ENCODE assay signal across 16 mouse cellular contexts in genomic region chr13:70746294-70747008, GRCm38 (mm10).
DNase-seq lines count a peak whose midpoint lies in the region; ATAC-seq and TF ChIP-seq lines count a peak whose summit lies in the region.
"Had no signal": no experiment of that assay in that cellular context is flagged by ENCODE, and none has a peak within 500 bp of the region (broad histone marks: within the 10 kb centered on the region; RNA-seq: fewer than 3 reads in every experiment).

No protein-coding gene starts in this region.

- ATAC-seq in kidney, embryonic 15.5 days (replicated peaks; ENCODE audit: low FRiP score), result 0 out of 2 replicates have a peak, but pooled peaks have one; percentile 38
- peak; percentile 88 for ATAC-seq in embryonic facial prominence, embryonic 12.5 days (ENCODE audit: insufficient number of reproducible peaks, insufficient read depth, low FRiP score, low TSS enrichment)
- ATAC-seq in limb, embryonic 13.5 days (ENCODE audit: low FRiP score, low read depth), result peak; percentile 79
- ATAC-seq: hindbrain, embryonic 16.5 days had no signal

- no peak overlapping the region for H3K27ac ChIP-seq in kidney, embryonic 15.5 days
- H3K27ac ChIP-seq in embryonic facial prominence, embryonic 12.5 days, result 0 out of 2 replicates have a peak overlapping the region, but pooled peaks have one; percentile 25
- no peak overlapping the region for H3K27ac ChIP-seq in limb, embryonic 13.5 days
- H3K27ac ChIP-seq: lung, embryonic 15.5 days; neural tube, embryonic 13.5 days had no signal

- no peaks in the 10 kb centered on the region for H3K79me2 ChIP-seq in C2C12 (ENCODE audit: control insufficient read depth, insufficient read depth)

- no peaks in the 10 kb centered on the region for H3K27me3 ChIP-seq in kidney, embryonic 15.5 days
- H3K27me3 ChIP-seq in C2C12 (ENCODE audit: control insufficient read depth, insufficient read depth, insufficient read length), result peaks cover 9% of the 10 kb centered on the region
- H3K27me3 ChIP-seq in embryonic facial prominence, embryonic 12.5 days, result peaks cover 3% of the 10 kb centered on the region; the same call in 1 of the 2 replicates
- peaks cover 11% of the 10 kb centered on the region; the same call in 1 of the 2 replicates for H3K27me3 ChIP-seq in limb, embryonic 13.5 days
- H3K27me3 ChIP-seq: lung, embryonic 15.5 days; neural tube, embryonic 13.5 days had no signal

- H3K79me3 ChIP-seq in C2C12 (ENCODE audit: low read depth), result no peaks in the 10 kb centered on the region

- H3K4me3 ChIP-seq in kidney, embryonic 15.5 days (replicated peaks), result no peak overlapping the region
- no peak overlapping the region for H3K4me3 ChIP-seq in C2C12 (ENCODE audit: insufficient read depth, poor library complexity, severe bottlenecking)
- H3K4me3 ChIP-seq in embryonic facial prominence, embryonic 12.5 days, result no peak overlapping the region
- H3K4me3 ChIP-seq in limb, embryonic 13.5 days, result no peak overlapping the region
- H3K4me3 ChIP-seq: lung, embryonic 15.5 days; neural tube, embryonic 13.5 days had no signal

- 0 out of 2 replicates have a peak, but pooled peaks cover 4% of the 10 kb centered on the region for H3K36me3 ChIP-seq in kidney, embryonic 15.5 days
- no peaks in the 10 kb centered on the region for H3K36me3 ChIP-seq in C2C12 (ENCODE audit: control insufficient read depth, insufficient read depth)
- H3K36me3 ChIP-seq in embryonic facial prominence, embryonic 12.5 days, result no peaks in the 10 kb centered on the region
- H3K36me3 ChIP-seq in limb, embryonic 13.5 days, result no peaks in the 10 kb centered on the region
- H3K36me3 ChIP-seq: lung, embryonic 15.5 days; neural tube, embryonic 13.5 days had no signal

- H3K4me2 ChIP-seq in kidney, embryonic 15.5 days, result no peak overlapping the region
- no peak overlapping the region; the same call in 1 of the 2 replicates for H3K4me2 ChIP-seq in embryonic facial prominence, embryonic 12.5 days (replicated peaks)
- no peak overlapping the region for H3K4me2 ChIP-seq in limb, embryonic 13.5 days (replicated peaks)
- H3K4me2 ChIP-seq: lung, embryonic 15.5 days; neural tube, embryonic 13.5 days had no signal

- H3ac ChIP-seq in C2C12 (ENCODE audit: control insufficient read depth, insufficient read length, low read depth), result no peak overlapping the region

- 58% methylated on average over 14 of the region's 14 CpGs for WGBS in kidney, embryonic 15.5 days
- WGBS in embryonic facial prominence, embryonic 12.5 days, result 32% methylated on average over 14 of the region's 14 CpGs
- 56% methylated on average over 14 of the region's 14 CpGs for WGBS in limb, embryonic 13.5 days

- TF ChIP-seq CTCF in C2C12 (IDR thresholded peaks at IDR 0.05; ENCODE audit: control insufficient read depth, insufficient read depth, insufficient read length), result no peak

- no peaks in the 10 kb centered on the region for H3K9me3 ChIP-seq in kidney, embryonic 15.5 days (replicated peaks)
- H3K9me3 ChIP-seq in embryonic facial prominence, embryonic 12.5 days, result no peaks in the 10 kb centered on the region
- H3K9me3 ChIP-seq in limb, embryonic 13.5 days, result no peaks in the 10 kb centered on the region
- H3K9me3 ChIP-seq: lung, embryonic 15.5 days; neural tube, embryonic 13.5 days had no signal

- H3K4me1 ChIP-seq in kidney, embryonic 15.5 days, result no peaks in the 10 kb centered on the region
- H3K4me1 ChIP-seq in embryonic facial prominence, embryonic 12.5 days, result peaks cover 22% of the 10 kb centered on the region; the same call in 1 of the 2 replicates
- H3K4me1 ChIP-seq in limb, embryonic 13.5 days, result peaks cover 5% of the 10 kb centered on the region; the same call in 1 of the 2 replicates
- H3K4me1 ChIP-seq: lung, embryonic 15.5 days; neural tube, embryonic 13.5 days had no signal

- no peak overlapping the region for H3K9ac ChIP-seq in kidney, embryonic 15.5 days
- no peak overlapping the region for H3K9ac ChIP-seq in embryonic facial prominence, embryonic 12.5 days
- H3K9ac ChIP-seq in limb, embryonic 13.5 days, result no peak overlapping the region
- H3K9ac ChIP-seq: lung, embryonic 15.5 days; neural tube, embryonic 13.5 days had no signal

- DNase-seq in kidney, postnatal 14 days, result no peak
- DNase-seq in frontal cortex, postnatal 36 days (ENCODE audit: low spot score in 2 of 2), result no peak
- no peak for DNase-seq in adrenal gland, adult (ENCODE audit: inconsistent age in 2 of 2, low spot score in 1 of 2)
- no peak for DNase-seq in spleen, adult 18-20 months
- DNase-seq: B cell, adult 2 months; cerebellum, adult 11-12 months; heart, postnatal 10 days; kidney, postnatal 10 days; liver had no signal

TF ChIP-seq in C2C12, 6 proteins besides CTCF, POLR2A, EP300 and RAD21:
- TF ChIP-seq MAX (IDR thresholded peaks at IDR 0.05) (peak; percentile 29), MYOG (IDR thresholded peaks at IDR 0.05; ENCODE audit: control insufficient read depth, extremely low read depth, insufficient read length) (no peak), CEBPB (IDR thresholded peaks at IDR 0.05; ENCODE audit: low read depth) (peak; percentile 8), MYOD1 (IDR thresholded peaks at IDR 0.05; ENCODE audit: control insufficient read depth, insufficient read length, low read depth) (peak; percentile 92)
TF ChIP-seq in C2C12: peak in this region for 3.

Comparison
In these comparisons a context has a peak if more than half of its experiments do, and no peak if none do; other contexts are left out.
1. ATAC-seq: peak in every context shown above with its lines; median percentile 88 in embryonic facial prominence, embryonic 12.5 days; 79 in limb, embryonic 13.5 days; 38 in kidney, embryonic 15.5 days.